Mouse (Mus musculus): ENCODE results near the gene Rangrf.
"Not testable (repeated sequence)": the region's sequence is repeated elsewhere in the genome, so short reads cannot be mapped to it uniquely, and the experiment has no call there.

Gene Rangrf

GRCm38 (mm10) chr11:68975085-68975484, at the start of gene Rangrf:
Gene Rangrf (minus strand): TSS chr11:68975185.
- no peak for DNase-seq

- no peak for DNase-seq
These were observed 45.7 kb upstream of the Rangrf start for GRCm38 (mm10) chr11:69020691-69021090.

DNA sequence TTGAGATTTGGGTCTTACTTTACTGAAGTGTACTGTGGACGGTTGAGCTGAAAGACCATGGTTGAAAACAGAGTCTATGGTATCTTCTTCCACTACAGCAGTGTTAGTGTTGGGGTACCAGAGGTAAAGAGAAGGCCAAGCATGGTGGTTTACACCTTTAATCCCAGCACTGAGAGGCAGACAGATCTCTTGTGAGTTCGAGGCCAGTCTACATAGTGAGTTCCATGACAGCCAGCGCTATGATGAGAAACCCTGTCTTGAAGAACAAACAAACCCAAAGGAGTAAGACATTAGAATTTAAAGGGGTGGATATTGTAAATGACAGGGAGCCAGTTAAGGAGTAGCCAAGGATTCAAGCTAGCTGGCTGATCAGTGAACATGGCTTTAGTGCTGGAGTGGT, 41.8 kb upstream of the Rangrf start:
- DNase-seq = no peak

GRCm38 (mm10) chr11:69015644-69016441, 40.9 kb upstream of the Rangrf start, which contains the start of gene Ctc1:
Gene Ctc1 (plus strand): TSS chr11:69015911.
- DNase-seq = peak; percentile 93

GRCm38 (mm10) chr11:69012071-69012601, 37.2 kb upstream of the Rangrf start:
- DNase-seq = peak; percentile 90

- DNase-seq = not testable (repeated sequence)
These were observed 36.5 kb upstream of the Rangrf start for GRCm38 (mm10) chr11:69011445-69011844.

GRCm38 (mm10) chr11:69010400-69011323, 35.7 kb upstream of the Rangrf start:
- DNase-seq = no peak

GRCm38 (mm10) chr11:69009508-69009907, 34.5 kb upstream of the Rangrf start:
- no peak for DNase-seq

GRCm38 (mm10) chr11:69008182-69009121, 33.5 kb upstream of the Rangrf start, which contains the start of gene Pfas:
Gene Pfas (minus strand): TSS chr11:69008460.
- peak; percentile 94 to 95 for DNase-seq

GRCm38 (mm10) chr11:69006575-69006974, 31.6 kb upstream of the Rangrf start:
- not testable (repeated sequence) for DNase-seq

DNA sequence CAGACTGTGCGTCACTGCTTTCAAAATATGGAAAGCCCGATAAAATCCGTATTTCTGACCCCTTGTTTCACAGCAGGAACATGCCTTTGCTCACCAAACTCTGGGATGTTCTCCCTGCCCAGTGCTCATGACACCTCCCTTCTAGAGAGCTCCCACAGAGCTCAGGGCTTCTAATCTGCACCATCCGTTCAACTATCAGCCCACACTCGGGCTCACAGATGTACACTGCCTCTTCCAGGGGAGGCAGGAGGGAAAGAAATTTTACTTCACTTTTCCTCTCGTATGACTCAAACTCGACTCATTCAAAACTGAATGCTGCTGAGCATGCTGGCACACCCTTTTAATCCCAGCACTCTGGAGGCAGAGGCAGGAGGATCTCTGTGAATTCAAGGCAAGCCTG, 30.2 kb upstream of the Rangrf start:
- no peak for DNase-seq

DNA sequence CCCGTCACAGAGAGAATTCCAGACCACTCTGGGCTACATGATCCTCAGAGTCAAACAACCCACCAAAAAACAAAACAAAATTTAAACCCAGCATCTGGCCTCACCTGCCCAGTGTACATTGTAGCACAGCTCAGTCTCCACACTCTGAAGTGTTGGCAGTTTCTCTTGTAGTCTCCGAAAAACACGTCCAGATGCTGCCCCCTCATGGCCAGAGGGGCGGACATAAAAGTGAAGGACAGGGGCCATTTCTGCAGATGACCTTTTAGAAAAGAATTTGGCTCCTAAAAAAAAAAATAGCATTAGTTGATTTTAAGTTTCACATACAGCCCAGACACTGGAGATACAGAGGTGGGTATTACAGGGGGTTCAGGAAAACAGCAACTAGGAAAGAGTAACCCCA, 28.6 kb upstream of the Rangrf start:
- DNase-seq = peak in 1 of 2 experiments; percentile 23

GRCm38 (mm10) chr11:69002782-69003181, 27.8 kb upstream of the Rangrf start:
- DNase-seq = not testable (repeated sequence)

- no peak for DNase-seq
These were observed 22.1 kb upstream of the Rangrf start for GRCm38 (mm10) chr11:68997080-68997479.

DNA sequence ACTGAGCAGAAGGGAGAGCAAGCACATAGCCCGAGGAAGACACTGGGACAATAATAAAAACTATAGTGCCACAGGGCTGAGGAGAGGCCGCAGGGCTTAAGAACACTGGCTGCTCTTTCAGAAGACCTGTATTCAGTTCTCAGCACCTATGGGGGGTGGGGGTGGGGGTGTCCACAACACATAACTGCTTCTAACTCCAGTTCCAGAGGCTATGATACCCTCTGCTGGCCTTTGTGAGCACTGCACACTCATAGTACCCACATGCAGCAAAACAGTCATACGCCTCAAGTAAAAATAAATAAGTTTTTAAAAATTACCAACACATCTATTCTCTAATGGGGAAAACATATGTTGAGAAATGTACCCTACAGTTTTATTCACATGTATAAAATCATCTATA, 19.4 kb upstream of the Rangrf start:
- no peak for DNase-seq

GRCm38 (mm10) chr11:68993122-68993521, 18.1 kb upstream of the Rangrf start:
- no peak for DNase-seq

DNA sequence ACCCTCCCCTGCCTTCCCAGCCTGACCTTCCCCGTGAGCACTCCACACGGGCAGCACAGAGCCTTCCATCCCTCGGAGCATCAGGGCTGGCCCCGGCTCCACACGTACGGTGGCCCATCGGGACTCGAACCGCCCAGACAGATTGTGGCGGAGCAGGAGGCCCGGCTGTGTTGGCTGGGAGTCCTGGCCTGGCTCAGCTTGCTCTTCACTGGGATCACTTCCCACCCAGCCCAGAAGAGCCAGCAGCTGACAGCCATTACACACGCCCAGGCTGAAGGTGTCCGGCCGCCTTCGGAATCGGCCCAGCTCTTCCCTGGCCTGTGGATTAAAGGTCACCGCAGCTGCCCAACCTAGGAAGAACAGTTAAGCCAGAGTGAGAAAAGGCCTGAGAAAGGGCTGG, 13.4 kb upstream of the Rangrf start:
- DNase-seq = peak in 1 of 2 experiments; percentile 57

- DNase-seq = no peak
These were observed 12.4 kb upstream of the Rangrf start for GRCm38 (mm10) chr11:68987365-68987882.

GRCm38 (mm10) chr11:68982639-68983369, 7.8 kb upstream of the Rangrf start:
- DNase-seq = peak; percentile 73 to 83

DNA sequence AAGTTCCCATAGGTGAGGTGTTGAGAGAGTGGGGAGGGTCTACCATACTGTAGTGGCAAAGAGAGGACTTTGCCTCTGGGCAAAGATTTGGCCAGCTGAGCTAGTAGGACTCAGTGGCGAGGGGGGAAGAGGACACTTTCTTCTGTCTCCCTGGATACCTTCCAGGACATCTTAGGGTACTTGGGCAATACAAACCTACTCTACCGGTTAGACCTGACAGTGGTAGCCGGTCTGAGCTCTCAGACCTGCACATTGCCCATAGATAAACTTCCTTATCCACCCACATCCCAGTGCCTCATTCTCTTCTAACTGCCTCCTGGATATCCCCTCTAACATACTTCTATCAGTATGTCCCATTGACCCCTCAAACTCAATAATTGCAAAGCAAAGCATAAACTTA, 5.9 kb upstream of the Rangrf start:
- DNase-seq = no peak

GRCm38 (mm10) chr11:68979320-68979733, 4.3 kb upstream of the Rangrf start:
- no peak for DNase-seq
